Mouse (Mus musculus): ENCODE results near the gene Exosc1. TPM values are rescaled to one million over a fixed set of nuclear protein-coding genes. Genes with fewer than 3 reads are reported as not detected.

The Exosc1 gene
- polyA plus RNA-seq, 1 experiment from 2014 or later, result 61.6 TPM

DNA sequence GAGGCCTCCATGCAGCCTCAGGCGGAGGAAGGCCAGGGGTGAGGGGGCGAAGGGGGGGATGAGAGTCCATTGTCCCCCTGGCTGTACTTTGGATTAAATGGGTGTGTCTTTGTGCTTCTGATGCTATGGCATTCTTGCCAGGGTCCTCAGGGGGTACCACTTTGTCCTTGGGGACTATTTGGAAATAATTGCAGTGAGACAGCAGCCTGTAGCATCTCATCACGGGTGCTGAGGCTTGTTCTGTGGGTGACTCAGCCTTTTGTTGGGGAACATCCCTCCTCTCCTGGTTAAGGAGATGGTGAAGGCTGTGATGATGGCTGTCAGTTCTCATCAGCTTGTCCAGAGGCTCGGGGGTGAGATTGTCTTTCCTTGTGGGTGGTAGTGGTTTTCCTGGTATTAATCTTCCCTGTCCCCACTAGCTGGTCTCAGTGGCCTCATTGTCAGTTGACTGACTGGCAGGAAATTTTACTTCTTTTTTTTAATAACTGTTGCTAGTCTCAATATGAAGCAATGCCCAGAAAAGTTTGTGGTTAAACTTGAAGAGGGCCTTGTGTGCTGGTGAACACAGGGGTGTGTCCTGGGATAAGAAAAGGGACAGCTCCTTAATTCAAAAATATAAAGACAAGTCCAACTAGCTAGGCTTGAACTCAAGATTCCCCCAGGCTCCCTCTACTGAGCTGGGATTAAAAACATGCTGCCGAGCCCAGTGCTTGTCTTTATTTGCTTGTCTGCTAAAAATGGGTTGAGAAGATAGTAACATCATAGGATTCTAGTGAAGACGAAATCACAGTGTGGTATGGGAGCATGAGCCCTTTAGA is 19.2 kb downstream of the Exosc1 start:
- Histone ChIP-seq H3K36me3 (peaks cover 38% of the 10 kb centered on the region), H3K4me2 (peak overlapping the region; percentile 99), H3K27me3 (no peaks in the 10 kb centered on the region), H3K4me3 (replicated peaks) (peak overlapping the region; percentile 78), H3K9me3 (replicated peaks) (no peaks in the 10 kb centered on the region), H3K4me1 (replicated peaks) (peaks cover 42% of the 10 kb centered on the region), H3K9ac (peak overlapping the region; percentile 84), H3K27ac (peak overlapping the region; percentile 85)
- 42% methylated on average over 6 of the region's 6 CpGs for WGBS (ENCODE audit: insufficient replicate concordance)
- DNase-seq, result no peak
- ATAC-seq (ENCODE audit: low read depth), result no peak

DNA sequence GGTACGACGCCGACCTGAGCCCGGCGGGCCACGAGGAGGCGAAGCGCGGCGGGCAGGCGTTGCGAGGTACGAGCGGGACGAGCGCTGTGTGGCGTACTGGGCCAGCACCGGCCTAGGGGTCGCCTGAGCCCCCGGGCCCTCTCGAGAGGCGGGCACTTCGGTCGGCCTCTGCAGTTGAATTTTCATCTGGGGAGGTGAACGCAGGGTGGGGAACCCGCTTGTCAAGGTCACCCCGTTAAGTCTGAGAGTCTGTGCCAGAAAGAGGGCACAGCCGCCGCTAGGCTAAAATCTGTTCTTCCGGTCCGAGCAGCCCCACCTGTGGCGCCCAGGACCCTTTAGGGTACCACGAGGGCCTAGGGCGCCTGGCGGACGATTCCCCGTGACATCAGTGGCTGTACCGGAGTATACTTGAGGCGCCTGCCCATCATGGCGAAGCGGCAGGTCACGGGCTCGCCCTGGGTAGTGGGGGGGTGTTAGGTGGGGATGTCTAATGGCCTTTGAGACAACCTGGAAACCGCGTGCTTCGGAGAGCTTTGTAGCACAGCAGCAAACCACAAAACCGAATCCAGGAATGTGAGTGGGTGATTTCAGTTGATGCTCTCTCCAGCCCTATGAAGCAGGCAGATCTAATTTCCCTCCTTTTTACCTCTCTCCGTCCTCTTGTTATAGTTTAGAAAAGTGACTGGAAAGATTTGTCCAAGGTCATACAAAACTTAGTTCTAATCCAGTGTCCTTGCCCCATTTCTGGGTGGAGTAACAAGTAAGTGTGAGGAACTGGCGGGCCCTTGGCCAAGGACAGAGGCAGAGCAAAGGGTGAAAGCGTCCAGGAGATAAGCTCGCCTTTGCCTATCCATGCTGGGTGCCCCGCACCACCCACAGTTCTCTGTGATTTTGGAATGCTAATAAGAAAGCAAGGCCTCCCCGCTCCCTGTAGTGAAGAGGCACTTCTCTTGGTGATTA is 20.8 kb downstream of the Exosc1 start:
- peak overlapping the region; percentile 85 for H3K27ac ChIP-seq
- H3K9ac ChIP-seq, result peak overlapping the region; percentile 84
- no peaks in the 10 kb centered on the region for H3K27me3 ChIP-seq
- H3K4me2 ChIP-seq, result peak overlapping the region; percentile 99
- H3K4me1 ChIP-seq (replicated peaks), result peaks cover 53% of the 10 kb centered on the region
- WGBS (ENCODE audit: insufficient replicate concordance), result under 1% methylated on average over 53 of the region's 53 CpGs
- peak overlapping the region; percentile 78 for H3K4me3 ChIP-seq (replicated peaks)
- H3K36me3 ChIP-seq, result peaks cover 32% of the 10 kb centered on the region
- peak; percentile 37 for ATAC-seq (ENCODE audit: low read depth)
- no peaks in the 10 kb centered on the region for H3K9me3 ChIP-seq (replicated peaks)
- no peak for DNase-seq

DNA sequence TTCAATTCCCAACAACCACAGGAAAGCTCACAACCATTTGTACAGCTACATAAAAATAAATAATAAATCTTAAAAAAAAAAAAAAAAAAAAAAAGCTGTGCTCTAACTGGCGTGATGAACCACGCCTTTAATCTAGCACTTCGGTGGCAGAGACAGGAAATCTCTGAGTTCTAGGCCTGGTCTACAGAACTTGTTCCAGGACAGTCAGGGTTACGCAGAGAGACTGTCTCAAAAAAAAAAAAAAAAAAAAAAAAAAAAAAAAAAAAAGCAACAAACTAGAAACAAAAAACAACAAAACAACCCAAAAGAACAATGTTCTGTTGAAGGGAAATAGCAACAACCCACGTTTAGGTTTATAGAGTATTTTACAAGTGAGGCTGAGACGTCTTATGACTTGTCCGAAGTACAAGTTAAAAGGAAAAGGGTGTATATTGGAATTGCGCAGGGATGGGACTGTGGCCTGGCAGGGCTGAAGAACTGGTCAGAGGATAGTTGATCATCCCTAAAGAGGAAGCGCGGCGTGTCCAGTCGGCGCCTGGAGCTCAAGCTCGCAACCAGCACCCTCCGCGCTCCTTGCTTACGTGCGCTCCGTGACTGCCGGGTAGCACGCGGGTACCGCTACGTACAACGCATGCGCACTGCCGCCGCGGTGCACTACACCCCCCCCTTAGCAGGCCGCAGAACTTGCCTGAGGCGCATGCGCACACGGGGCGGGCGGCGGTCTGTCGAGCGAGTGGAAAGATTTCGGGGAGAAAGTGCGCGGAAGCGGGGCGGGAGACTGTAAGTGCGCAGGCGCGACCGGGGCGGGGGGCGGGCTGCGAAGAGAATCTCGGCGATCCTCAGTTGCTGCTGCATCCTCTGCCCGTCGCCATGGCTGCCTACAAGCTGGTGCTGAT is 21.8 kb downstream of the Exosc1 start, which contains the start of gene Pgam1:
Pgam1 (plus strand) TSS at position 746 of the 896 bp plus-strand sequence.
- DNase-seq, result peak; percentile 98
- peak within 1 kb of the TSS; percentile 99 for H3K4me2 ChIP-seq
- H3K36me3 ChIP-seq, result peaks cover 22% of the 10 kb centered on the region
- H3K9me3 ChIP-seq (replicated peaks), result no peaks in the 10 kb centered on the region
- 3% methylated on average over 54 of the region's 54 CpGs for WGBS (ENCODE audit: insufficient replicate concordance)
- peak; percentile 89 for ATAC-seq (ENCODE audit: low read depth)
- peak within 1 kb of the TSS; percentile 78 for H3K4me3 ChIP-seq (replicated peaks)
- H3K27ac ChIP-seq, result peak within 1 kb of the TSS; percentile 85
- peak within 1 kb of the TSS; percentile 84 for H3K9ac ChIP-seq
- peaks cover 63% of the 10 kb centered on the region for H3K4me1 ChIP-seq (replicated peaks)
- no peaks in the 10 kb centered on the region for H3K27me3 ChIP-seq

DNA sequence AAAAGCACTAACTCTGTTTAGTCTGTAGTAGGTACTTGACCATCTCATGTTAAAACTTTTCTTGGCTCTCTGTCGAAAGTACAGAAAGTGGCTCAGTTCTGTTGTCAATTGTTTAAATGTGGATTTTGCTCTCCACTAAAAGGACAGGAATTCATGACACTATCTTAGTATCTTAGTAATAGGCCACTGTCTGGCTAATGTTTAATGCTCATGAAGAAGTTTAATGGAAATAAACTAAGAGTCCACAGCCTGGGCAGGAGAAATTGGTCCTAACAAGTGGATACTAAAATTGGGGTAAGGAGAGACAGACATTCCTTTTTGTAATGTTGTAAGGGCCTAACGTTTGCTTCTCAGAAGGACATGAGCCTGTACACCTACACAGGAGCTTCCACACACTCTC is 22.8 kb downstream of the Exosc1 start:
- Histone ChIP-seq H3K9ac (no peak overlapping the region), H3K36me3 (peaks cover 14% of the 10 kb centered on the region), H3K4me2 (no peak overlapping the region), H3K4me1 (replicated peaks) (peaks cover 73% of the 10 kb centered on the region), H3K27ac (peak overlapping the region; percentile 34; the same call in 1 of the 2 replicates), H3K9me3 (replicated peaks) (no peaks in the 10 kb centered on the region), H3K27me3 (no peaks in the 10 kb centered on the region), H3K4me3 (replicated peaks) (no peak overlapping the region)
- ATAC-seq (ENCODE audit: low read depth) (no peak), DNase-seq (no peak)
- 82% methylated on average over 2 of the region's 2 CpGs for WGBS (ENCODE audit: insufficient replicate concordance)

DNA sequence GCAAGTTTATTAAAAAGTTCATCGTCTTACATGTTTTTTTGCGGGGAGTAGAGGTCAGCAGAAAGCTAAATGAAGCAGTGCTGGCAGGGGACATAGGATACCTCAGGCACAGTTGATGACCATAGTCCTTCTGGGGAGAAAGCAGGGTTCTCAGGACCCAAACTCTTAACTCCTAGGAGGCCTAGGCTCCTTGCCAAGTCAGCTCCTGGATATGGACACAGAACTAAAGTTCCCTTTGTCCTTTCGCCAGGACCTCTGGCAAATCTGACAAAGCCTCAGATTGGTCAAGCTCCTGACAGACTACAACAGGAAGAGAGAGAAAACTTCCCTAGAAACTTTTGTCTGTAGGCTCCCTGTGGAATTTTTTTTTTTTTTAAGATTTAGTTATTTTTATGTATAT is 24.5 kb downstream of the Exosc1 start:
- H3K27ac ChIP-seq, result no peak overlapping the region
- DNase-seq, result no peak
- peaks cover 61% of the 10 kb centered on the region for H3K4me1 ChIP-seq (replicated peaks)
- no peak overlapping the region for H3K4me3 ChIP-seq (replicated peaks)
- H3K4me2 ChIP-seq, result no peak overlapping the region
- no peak for ATAC-seq (ENCODE audit: low read depth)
- no peaks in the 10 kb centered on the region for H3K27me3 ChIP-seq
- no peak overlapping the region for H3K9ac ChIP-seq
- H3K36me3 ChIP-seq, result peaks cover 3% of the 10 kb centered on the region; the same call in 1 of the 2 replicates
- no peaks in the 10 kb centered on the region for H3K9me3 ChIP-seq (replicated peaks)
- WGBS (ENCODE audit: insufficient replicate concordance), result 88% methylated on average over 3 of the region's 3 CpGs

DNA sequence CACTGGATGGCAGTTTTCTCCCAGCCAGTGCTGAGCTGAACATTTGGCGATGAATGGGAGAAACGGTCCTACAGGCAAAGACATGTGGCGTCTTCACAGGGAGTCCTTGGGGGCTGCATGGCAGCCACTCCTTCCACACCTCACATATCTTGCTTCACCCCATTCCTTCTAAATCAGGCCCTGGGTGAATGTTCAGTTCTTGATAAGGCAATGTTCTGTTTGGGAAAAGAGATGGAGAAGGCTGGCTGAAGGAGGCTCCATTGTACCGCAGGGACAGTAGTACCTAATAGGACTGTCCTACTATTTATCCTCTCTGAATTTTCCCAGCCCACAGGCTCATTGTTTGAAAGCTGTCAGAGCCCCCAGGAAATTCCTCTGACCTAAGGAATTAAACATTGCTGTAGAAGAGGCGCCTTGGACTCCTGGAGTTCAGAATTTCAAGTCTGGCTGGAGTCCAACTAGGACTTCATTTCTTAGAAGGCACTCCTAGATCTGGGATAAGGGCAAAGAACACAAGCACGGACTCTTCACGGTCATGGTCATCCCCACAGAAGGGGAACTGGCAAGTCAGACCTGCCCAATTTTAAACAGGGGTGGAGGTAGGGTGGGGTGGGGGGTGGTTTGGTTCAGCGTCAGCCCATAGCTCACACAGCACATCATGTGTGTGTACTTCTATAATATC is 26.0 kb downstream of the Exosc1 start:
- H3K9me3 ChIP-seq (replicated peaks), result no peaks in the 10 kb centered on the region
- H3K36me3 ChIP-seq, result no peaks in the 10 kb centered on the region
- H3K27me3 ChIP-seq, result no peaks in the 10 kb centered on the region
- 29% methylated on average over 8 of the region's 8 CpGs for WGBS (ENCODE audit: insufficient replicate concordance)
- DNase-seq, result no peak
- H3K9ac ChIP-seq, result peak overlapping the region; percentile 54
- H3K4me2 ChIP-seq, result peak overlapping the region; percentile 47
- peak overlapping the region; percentile 84 for H3K27ac ChIP-seq
- H3K4me3 ChIP-seq (replicated peaks), result peak overlapping the region; percentile 14
- ATAC-seq (ENCODE audit: low read depth), result peak; percentile 25
- peaks cover 56% of the 10 kb centered on the region for H3K4me1 ChIP-seq (replicated peaks)

DNA sequence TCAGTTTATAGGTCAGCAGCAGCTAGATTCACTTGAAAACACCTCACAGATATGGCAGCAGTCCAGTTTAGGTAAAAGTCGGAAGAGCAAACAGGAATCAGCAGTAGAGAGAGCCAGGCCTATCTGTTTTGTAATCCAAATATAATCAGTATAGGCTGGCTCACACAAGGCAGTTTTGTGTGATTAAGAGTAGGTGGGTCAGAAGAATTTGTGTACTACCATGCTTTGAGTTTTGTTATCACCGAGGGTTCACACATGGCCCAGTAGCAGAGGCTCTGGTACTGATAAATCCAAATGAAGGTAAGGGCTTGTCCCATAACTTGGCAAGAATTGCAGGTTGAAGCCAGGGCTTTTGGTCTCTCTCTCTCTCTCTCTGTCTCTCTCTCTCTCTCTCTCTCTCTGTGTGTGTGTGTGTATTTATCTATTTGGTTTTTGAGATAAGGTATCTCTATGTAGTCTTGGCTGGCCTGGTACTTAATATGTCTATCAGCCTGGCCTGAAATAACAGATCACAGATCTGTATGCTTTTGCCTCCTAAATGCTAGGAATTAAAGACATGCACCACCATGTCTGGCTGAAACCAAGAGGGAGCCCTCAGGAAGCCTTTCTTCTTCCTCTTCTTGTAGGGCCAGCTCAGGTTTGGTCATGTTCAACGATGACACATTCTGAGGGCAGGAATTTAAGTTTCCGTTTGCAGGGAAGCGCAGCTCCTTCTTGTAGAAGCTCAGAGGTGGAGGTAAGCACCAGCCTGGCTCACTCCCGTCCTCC is 26.7 kb downstream of the Exosc1 start:
- peak; percentile 78 for ATAC-seq (ENCODE audit: low read depth)
- peak overlapping the region; percentile 84 for H3K27ac ChIP-seq
- WGBS (ENCODE audit: insufficient replicate concordance), result 16% methylated on average over 6 of the region's 6 CpGs
- H3K4me3 ChIP-seq (replicated peaks), result peak overlapping the region; percentile 14
- H3K36me3 ChIP-seq, result no peaks in the 10 kb centered on the region
- peak overlapping the region; percentile 54 for H3K9ac ChIP-seq
- H3K4me1 ChIP-seq (replicated peaks), result peaks cover 60% of the 10 kb centered on the region
- H3K9me3 ChIP-seq (replicated peaks), result no peaks in the 10 kb centered on the region
- H3K4me2 ChIP-seq, result peak overlapping the region; percentile 47
- DNase-seq, result peak; percentile 33
- H3K27me3 ChIP-seq, result no peaks in the 10 kb centered on the region

DNA sequence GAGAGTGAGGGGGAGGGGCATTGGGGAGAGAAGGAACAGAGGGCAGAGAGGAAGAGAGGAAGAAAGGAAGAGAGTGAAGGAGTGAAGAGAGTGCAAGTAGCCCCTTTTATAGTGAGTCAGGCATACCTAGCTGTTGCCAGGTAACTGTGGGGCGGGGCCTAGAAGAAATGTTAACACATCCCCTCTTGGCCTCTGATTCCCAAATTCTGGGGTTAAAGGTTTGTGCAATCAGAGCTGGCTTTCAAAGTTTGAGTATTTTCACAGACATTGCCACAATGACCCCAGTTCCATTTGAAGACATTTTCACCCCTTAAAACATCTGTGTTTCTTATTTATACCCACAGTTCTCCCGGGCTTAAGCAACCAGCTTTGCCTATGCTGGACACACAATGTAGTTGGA is 28.0 kb downstream of the Exosc1 start:
- H3K27me3 ChIP-seq, result no peaks in the 10 kb centered on the region
- no peaks in the 10 kb centered on the region for H3K9me3 ChIP-seq (replicated peaks)
- no peak overlapping the region for H3K4me3 ChIP-seq (replicated peaks)
- H3K36me3 ChIP-seq, result no peaks in the 10 kb centered on the region
- no peak for DNase-seq
- 84% methylated on average over 2 of the region's 2 CpGs for WGBS (ENCODE audit: insufficient replicate concordance)
- H3K27ac ChIP-seq, result peak overlapping the region; percentile 84
- no peak overlapping the region for H3K9ac ChIP-seq
- ATAC-seq (ENCODE audit: low read depth), result no peak
- no peak overlapping the region for H3K4me2 ChIP-seq
- H3K4me1 ChIP-seq (replicated peaks), result peaks cover 63% of the 10 kb centered on the region

DNA sequence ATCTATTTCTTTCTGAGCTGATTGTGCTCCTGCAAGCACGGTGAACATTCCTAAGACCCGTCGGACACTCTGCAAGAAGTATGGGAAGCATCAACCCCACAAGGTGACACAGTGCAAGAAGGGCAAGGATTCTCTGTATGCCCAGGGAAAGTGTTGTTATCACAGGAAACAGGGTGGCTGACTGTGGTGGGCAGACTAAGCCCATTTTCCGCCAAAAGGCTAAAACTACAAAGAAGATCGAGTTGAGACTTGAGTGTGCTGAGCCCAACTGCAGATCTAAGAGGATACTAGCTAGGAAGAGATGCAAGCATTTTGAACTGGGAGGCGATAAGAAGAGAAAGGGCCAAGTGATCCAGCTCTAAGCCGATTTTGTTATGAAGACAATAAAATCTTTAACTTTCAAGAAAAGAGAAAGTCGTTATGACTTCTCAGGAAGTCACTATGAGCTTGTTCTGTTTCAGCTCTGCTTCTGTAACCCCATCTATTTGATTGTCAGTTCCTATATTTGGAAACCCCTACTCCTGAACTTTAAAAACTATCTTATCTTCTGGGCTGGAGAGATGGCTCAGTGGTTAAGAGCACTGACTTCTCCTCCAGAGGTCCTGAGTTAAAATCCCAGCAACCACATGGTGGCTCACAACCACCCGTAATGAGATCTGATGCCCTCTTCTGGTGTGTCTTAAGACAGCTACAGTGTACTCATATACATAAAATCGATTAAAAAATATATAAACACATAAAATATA is 30.2 kb downstream of the Exosc1 start:
- H3K4me2 ChIP-seq, result no peak overlapping the region
- no peaks in the 10 kb centered on the region for H3K36me3 ChIP-seq
- H3K9me3 ChIP-seq (replicated peaks), result no peaks in the 10 kb centered on the region
- no peak overlapping the region for H3K4me3 ChIP-seq (replicated peaks)
- H3K9ac ChIP-seq, result no peak overlapping the region
- H3K27me3 ChIP-seq, result no peaks in the 10 kb centered on the region
- DNase-seq, result no peak
- peaks cover 65% of the 10 kb centered on the region for H3K4me1 ChIP-seq (replicated peaks)
- no peak for ATAC-seq (ENCODE audit: low read depth)
- 19% methylated on average over 10 of the region's 10 CpGs for WGBS (ENCODE audit: insufficient replicate concordance)
- H3K27ac ChIP-seq, result peak overlapping the region; percentile 10; the same call in 1 of the 2 replicates

Measured in liver, embryonic 13.5 days (tissue).